Mouse (Mus musculus) small intestine, adult 2 months (tissue): ENCODE data around the gene Pcsk1. TPM values are rescaled to one million over a fixed set of nuclear protein-coding genes. Genes with fewer than 3 reads are reported as not detected.

ENCODE experiments used
- H3K27ac ChIP-seq: fragments of 200-500 bp; 2 replicates; pipeline ENCODE4 v1.5.1; 2012; ENCODE audit warnings: low read depth, low read length, control low read depth, inconsistent platforms; ENCODE audit not compliant: insufficient read depth
- H3K27me3 ChIP-seq: fragments of 200-500 bp; 2 replicates; pipeline ENCODE4 v1.6.1; 2012; ENCODE audit warnings: mild to moderate bottlenecking, moderate library complexity, low read length, inconsistent platforms; ENCODE audit not compliant: control insufficient read depth, insufficient read depth
- H3K36me3 ChIP-seq: fragments of 200-500 bp; 2 replicates; pipeline ENCODE4 v1.6.1; 2012; ENCODE audit warnings: mild to moderate bottlenecking, low read length, control low read depth, inconsistent platforms; ENCODE audit not compliant: control insufficient read depth, insufficient read depth
- H3K4me1 ChIP-seq: fragments of 200-500 bp; 2 replicates; pipeline ENCODE4 v1.6.1; 2012; ENCODE audit warnings: low read length, inconsistent platforms, mixed read lengths; ENCODE audit not compliant: control insufficient read depth, insufficient read depth, insufficient read length
- H3K4me3 ChIP-seq: fragments of 200-500 bp; 2 replicates; pipeline ENCODE4 v1.5.1; 2012; ENCODE audit warnings: low read depth, mild to moderate bottlenecking, control low read depth, inconsistent platforms, low read length, moderate library complexity
- CTCF ChIP-seq: fragments of 200-500 bp; IDR thresholded peaks from 2 replicates; pipeline ENCODE4 v1.5.1; 2012; ENCODE audit warnings: low read depth, mild to moderate bottlenecking, control low read depth, inconsistent platforms, low read length, moderate library complexity, mixed read lengths; ENCODE audit not compliant: insufficient replicate concordance, insufficient read length; ENCODE audit errors: extremely low read depth
- POLR2A ChIP-seq: fragments of 200-500 bp; IDR thresholded peaks from 2 replicates; pipeline ENCODE4 v1.6.1; 2012; ENCODE audit warnings: low read depth, mild to moderate bottlenecking, control low read depth, inconsistent platforms, low read length, moderate library complexity
- WGBS: fragments of 180-500 bp; shearing (Covaris S2); methylation state at CpG from one replicate; pipeline ENCODE4 v1.1.7; 2018; 5-methylcytosine and 5-hydroxymethylcytosine counted together
- polyA plus RNA-seq: library from polyadenylated mRNA; depleted of rRNA; stranded (reverse); fragments of >200 nt; gene quantifications from 2 replicates; pipeline ENCODE4 v1.2.3, GENCODE M21; 2012; rRNA removed

Pcsk1 gene
- 0.44 and 1.1 TPM in 2 replicates for polyA plus RNA-seq

DNA sequence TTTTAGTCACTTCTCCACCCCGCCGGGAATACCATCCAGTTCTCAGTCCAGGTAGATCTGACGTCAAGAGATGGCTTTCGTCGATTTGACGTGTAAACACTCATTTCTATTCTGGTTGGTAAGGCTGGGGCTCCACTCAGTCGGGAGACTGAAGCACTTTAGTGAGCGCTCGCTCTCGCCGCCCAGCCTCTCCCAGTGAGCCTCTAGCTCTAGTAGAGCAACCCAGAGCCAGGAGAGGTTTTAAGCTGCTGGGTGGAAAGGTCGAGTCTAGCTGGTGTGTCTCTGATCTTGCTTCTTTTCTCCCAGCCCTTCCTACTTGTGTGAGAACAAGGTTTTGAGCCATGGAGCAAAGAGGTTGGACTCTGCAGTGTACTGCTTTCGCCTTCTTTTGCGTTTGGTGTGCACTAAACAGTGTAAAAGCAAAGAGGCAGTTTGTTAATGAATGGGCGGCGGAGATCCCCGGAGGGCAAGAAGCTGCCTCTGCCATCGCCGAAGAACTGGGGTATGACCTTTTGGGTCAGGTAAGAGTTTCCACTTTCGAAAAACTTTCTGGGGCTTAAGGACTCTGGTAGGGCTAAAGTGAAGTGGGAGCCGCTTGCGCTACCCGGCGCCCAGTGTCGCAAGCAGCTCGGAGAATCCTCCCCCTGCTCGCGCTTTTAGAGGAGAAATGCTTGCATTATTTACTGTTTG lies at the start of gene Pcsk1:
Gene Pcsk1 (plus strand): TSS at position 106 of the 690 bp plus-strand sequence.
- Histone ChIP-seq H3K36me3 (no peaks in the 10 kb centered on the region), H3K27ac (no peak within 1 kb of the TSS), H3K4me3 (peak within 1 kb of the TSS; percentile 56), H3K27me3 (no peaks in the 10 kb centered on the region), H3K4me1 (no peaks in the 10 kb centered on the region)
- no peak for TF ChIP-seq POLR2A
- TF ChIP-seq CTCF: no peak
- 1% methylated on average over 28 of the region's 28 CpGs for WGBS

DNA sequence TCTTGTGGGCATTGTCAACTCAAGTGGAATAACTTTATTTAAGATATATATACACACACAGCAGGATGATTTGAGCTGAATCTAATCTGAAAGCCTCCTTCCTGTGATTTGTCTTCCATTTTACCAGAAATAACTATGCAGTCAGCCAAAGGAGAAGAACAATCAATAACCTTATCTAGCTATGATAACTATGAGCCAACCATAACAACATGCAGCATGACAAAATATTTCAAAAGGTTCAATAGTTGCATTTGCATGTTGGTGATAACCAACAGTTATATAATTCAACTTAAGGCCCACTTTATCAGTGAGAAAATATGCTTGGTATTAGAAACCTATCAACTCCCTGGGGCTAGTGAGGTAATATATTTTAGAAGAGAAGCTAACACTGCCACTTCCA lies 30.8 kb upstream of the Pcsk1 start:
- H3K27me3 ChIP-seq: no peaks in the 10 kb centered on the region
- H3K4me1 ChIP-seq: peaks cover 2% of the 10 kb centered on the region; the same call in 1 of the 2 replicates
- no peak overlapping the region for H3K4me3 ChIP-seq
- no peaks in the 10 kb centered on the region for H3K36me3 ChIP-seq
- H3K27ac ChIP-seq: no peak overlapping the region
- TF ChIP-seq POLR2A (no peak), CTCF (no peak)

- H3K4me3 ChIP-seq: no peak overlapping the region
- H3K4me1 ChIP-seq: peaks cover 4% of the 10 kb centered on the region; the same call in 1 of the 2 replicates
- no peaks in the 10 kb centered on the region for H3K36me3 ChIP-seq
- TF ChIP-seq POLR2A: no peak
- TF ChIP-seq CTCF: no peak
- 17% methylated on average over 3 of the region's 3 CpGs for WGBS
- H3K27ac ChIP-seq: no peak overlapping the region
- no peaks in the 10 kb centered on the region for H3K27me3 ChIP-seq
Measured at GRCm38 (mm10) chr13:75063947-75064346, 25.7 kb upstream of the Pcsk1 start.

DNA sequence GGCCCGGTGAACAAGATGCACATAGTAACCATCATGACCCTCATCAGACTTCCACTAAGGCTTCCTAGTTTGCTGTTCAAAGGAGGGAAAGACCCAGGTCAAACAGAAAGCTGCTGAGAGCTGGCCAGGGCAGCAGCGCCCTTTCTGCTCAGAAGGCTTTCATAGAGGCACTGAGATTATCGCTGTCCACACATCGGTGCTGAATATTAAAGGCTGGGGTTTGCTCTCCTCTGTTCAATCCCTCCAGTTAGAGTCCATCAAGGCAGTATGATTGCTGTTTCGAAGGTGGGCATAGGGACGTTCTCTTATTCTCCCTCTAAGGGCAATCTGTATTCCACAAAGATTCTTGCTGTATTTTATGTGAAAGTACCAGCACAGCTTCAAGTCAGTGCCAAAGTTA lies 1.0 kb upstream of the Pcsk1 start:
- no peak overlapping the region for H3K27ac ChIP-seq
- 22% methylated on average over 6 of the region's 6 CpGs for WGBS

GRCm38 (mm10) chr13:75090411-75090779 lies 769 bp downstream of the Pcsk1 start:
- WGBS: 3% methylated on average over 12 of the region's 12 CpGs

More for the DNA sequence above, 1.0 kb upstream of the Pcsk1 start:
- Histone ChIP-seq H3K4me1 (no peaks in the 10 kb centered on the region), H3K36me3 (no peaks in the 10 kb centered on the region), H3K4me3 (no peak overlapping the region), H3K27me3 (no peaks in the 10 kb centered on the region)
- TF ChIP-seq CTCF: no peak
- no peak for TF ChIP-seq POLR2A

DNA sequence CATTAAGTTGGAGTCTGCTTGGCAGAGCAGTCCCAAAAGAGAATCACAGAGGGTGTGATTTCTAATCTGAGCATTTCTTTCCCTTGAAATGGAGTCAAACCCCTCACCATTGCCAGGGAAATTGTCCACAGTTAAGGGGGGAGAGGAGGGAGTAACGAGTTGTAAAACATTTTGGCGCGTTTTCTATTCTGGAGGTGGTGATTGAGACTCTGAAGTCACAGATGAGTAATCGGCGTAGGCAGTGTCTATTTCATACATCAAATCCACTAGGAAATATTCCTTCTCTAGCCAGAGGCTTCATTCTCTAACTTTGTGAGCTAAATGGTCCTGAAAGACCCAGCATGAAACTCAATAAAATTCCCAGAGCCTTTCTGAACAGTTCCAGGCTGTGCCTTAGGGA lies 1.4 kb downstream of the Pcsk1 start:
- TF ChIP-seq POLR2A: no peak
- no peak for TF ChIP-seq CTCF
- Histone ChIP-seq H3K27me3 (no peaks in the 10 kb centered on the region), H3K4me3 (no peak overlapping the region), H3K36me3 (no peaks in the 10 kb centered on the region), H3K27ac (no peak overlapping the region), H3K4me1 (no peaks in the 10 kb centered on the region)
- 81% methylated on average over 5 of the region's 5 CpGs for WGBS

More at GRCm38 (mm10) chr13:75090411-75090779, 769 bp downstream of the Pcsk1 start:
- no peak overlapping the region for H3K27ac ChIP-seq
- H3K4me1 ChIP-seq: no peaks in the 10 kb centered on the region
- no peaks in the 10 kb centered on the region for H3K27me3 ChIP-seq
- no peaks in the 10 kb centered on the region for H3K36me3 ChIP-seq
- TF ChIP-seq CTCF (no peak), POLR2A (no peak)
- peak overlapping the region; percentile 56 for H3K4me3 ChIP-seq

DNA sequence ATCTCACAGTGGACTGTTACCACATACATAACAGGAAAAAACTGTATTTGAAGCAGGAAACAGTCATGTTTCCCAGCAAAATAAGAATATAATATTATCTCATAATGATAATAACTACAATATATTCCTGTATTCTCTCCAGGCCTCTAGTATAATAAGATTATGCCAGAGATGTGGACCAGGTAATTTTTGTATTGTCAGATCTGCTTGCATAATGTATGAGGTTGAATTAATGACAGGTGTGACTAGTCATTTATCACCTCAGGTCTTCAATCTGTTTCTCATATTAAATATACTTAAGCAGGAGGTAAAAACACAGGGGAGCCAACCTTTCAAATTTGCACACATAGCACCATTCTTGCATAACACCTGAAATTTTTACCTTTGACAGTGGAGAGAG lies 5.9 kb downstream of the Pcsk1 start:
- Histone ChIP-seq H3K4me1 (no peaks in the 10 kb centered on the region), H3K27ac (no peak overlapping the region), H3K27me3 (no peaks in the 10 kb centered on the region), H3K36me3 (no peaks in the 10 kb centered on the region), H3K4me3 (no peak overlapping the region)
- no peak for TF ChIP-seq CTCF
- TF ChIP-seq POLR2A: no peak
